Mouse (Mus musculus) lung, postnatal 0 days (tissue): ENCODE results near the gene Abhd10.

Source experiments
- CTCF ChIP-seq: IDR thresholded peaks from 2 replicates; pipeline ENCODE4 v1.5.1; 2016; ENCODE audit warnings: antibody characterized with exemption, mild to moderate bottlenecking
- EP300 ChIP-seq: IDR thresholded peaks from 2 replicates; pipeline ENCODE4 v1.6.1; 2016; ENCODE audit warnings: antibody characterized with exemption, mild to moderate bottlenecking, control low read depth

GRCm38 (mm10) chr16:45765801-45766494 lies 23.2 kb upstream of the Abhd10 start:
- no peak for TF ChIP-seq CTCF
- no peak for TF ChIP-seq EP300
